Mouse (Mus musculus) liver, adult 2 months (tissue): Measurements from ENCODE around the gene Hpn. TPM values are rescaled to one million over a fixed set of nuclear protein-coding genes. Genes with fewer than 3 reads are reported as not detected.

Source experiments
- DNase-seq: peaks from one replicate; pipeline ENCODE4 v3.0.0-alpha.2; 2011; ENCODE audit warnings: low read depth, low spot score; ENCODE audit errors: extremely low read depth
- H3K27ac ChIP-seq: fragments of 200-500 bp; replicated peaks from 2 replicates; pipeline ENCODE4 v1.5.1; 2012; ENCODE audit warnings: low read depth, mild to moderate bottlenecking, control low read depth, inconsistent platforms, low read length; ENCODE audit not compliant: insufficient read depth
- H3K27me3 ChIP-seq: fragments of 200-500 bp; 2 replicates; pipeline ENCODE4 v1.6.1; 2012; ENCODE audit warnings: mild to moderate bottlenecking, moderate library complexity, low read length, inconsistent platforms; ENCODE audit not compliant: control insufficient read depth, insufficient read depth
- H3K36me3 ChIP-seq: fragments of 200-500 bp; 2 replicates; pipeline ENCODE4 v1.6.1; 2012; ENCODE audit warnings: low read length, inconsistent platforms; ENCODE audit not compliant: control insufficient read depth, insufficient read depth
- H3K4me1 ChIP-seq: fragments of 200-500 bp; 2 replicates; pipeline ENCODE4 v1.6.1; 2011; ENCODE audit warnings: low read length; ENCODE audit not compliant: control insufficient read depth, insufficient read depth
- H3K4me3 ChIP-seq: fragments of 200-500 bp; 2 replicates; pipeline ENCODE4 v1.5.1; 2011; ENCODE audit warnings: low read depth, mild to moderate bottlenecking, control low read depth, low read length, moderate library complexity; ENCODE audit not compliant: insufficient read depth
- H3K79me2 ChIP-seq: fragments of 200-500 bp; 2 replicates; pipeline ENCODE4 v1.6.1; 2012; ENCODE audit warnings: inconsistent platforms, mild to moderate bottlenecking, low read length, moderate library complexity; ENCODE audit not compliant: control insufficient read depth, insufficient read depth
- H3K9ac ChIP-seq: fragments of 200-500 bp; 2 replicates; pipeline ENCODE4 v1.6.1; 2012; ENCODE audit warnings: low read depth, mild to moderate bottlenecking, control low read depth, inconsistent platforms, low read length
- CTCF ChIP-seq: fragments of 200-500 bp; IDR thresholded peaks from 2 replicates; pipeline ENCODE4 v1.5.1; 2011; ENCODE audit warnings: low read depth, low read length, control low read depth
- POLR2A ChIP-seq: fragments of 200-500 bp; IDR thresholded peaks from 2 replicates; pipeline ENCODE4 v1.6.1; 2011; ENCODE audit warnings: low read length, control low read depth; ENCODE audit not compliant: insufficient read depth; ENCODE audit errors: extremely low read depth
- WGBS: fragments of 180-500 bp; shearing (Covaris S2); methylation state at CpG from one replicate; pipeline ENCODE4 v1.1.7; 2018; 5-methylcytosine and 5-hydroxymethylcytosine counted together
- polyA plus RNA-seq: library from polyadenylated mRNA; depleted of rRNA; stranded (reverse); fragments of >200 nt; gene quantifications from 2 replicates; pipeline ENCODE4 v1.2.3, GENCODE M21; 2012
- total RNA-seq: library from RNA; depleted of rRNA; stranded (reverse); fragments of >200 nt; gene quantifications from 2 replicates; pipeline ENCODE4 v1.2.3, GENCODE M21; 2014

The Hpn gene
- total and polyA plus RNA-seq, 2 experiments, result 282 to 883 TPM

DNA sequence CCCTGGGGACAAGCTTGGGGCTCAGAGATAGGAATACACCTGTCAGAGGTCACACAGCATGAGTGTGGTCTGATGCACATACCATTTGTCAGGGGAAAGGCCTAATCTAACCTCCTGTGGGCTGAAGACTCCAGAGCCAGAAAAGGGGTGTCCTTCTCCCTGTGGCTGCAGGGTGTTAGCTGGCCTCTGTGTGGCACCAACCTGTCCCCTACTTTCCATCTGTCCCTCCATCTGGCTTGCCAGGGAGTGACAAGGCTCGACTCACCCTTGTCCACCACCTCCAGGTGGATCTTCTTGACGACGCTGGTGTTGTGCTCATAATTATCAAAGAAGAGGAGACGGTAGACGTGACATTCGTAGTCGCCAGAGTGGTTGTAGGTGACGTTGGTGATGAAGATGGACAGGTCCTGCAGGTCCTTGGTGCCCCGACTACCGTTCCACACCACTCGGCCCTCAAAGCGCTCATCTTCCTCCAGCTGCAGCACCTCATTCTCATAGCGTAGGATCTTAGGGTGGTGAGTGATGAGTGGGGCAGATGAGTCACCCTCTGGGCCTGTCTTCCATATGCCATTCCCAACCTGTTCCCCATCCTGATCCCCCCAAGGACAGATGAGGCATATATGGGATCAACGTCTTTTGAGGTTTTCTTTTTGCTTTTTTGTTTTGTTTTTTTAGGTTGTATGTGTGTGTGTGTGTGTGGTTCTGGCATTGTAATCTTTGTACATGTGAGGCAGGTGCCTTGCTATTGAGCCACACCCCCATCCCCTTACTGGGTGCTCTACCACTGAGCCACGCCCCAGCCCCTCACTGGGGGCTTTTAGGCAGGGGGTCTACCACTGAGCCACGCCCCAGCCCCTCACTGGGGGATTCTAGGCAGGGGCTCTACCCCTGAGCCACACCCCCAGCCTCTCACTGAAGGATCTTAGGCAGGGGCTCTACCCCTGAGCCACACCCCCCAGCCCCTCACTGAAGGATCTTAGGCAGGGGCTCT lies 7.8 kb upstream of the Hpn start:
- Histone ChIP-seq H3K27me3 (peaks cover 6% of the 10 kb centered on the region), H3K4me1 (peaks cover 3% of the 10 kb centered on the region; the same call in 1 of the 2 replicates), H3K4me3 (no peak overlapping the region), H3K79me2 (no peaks in the 10 kb centered on the region), H3K27ac (no peak overlapping the region), H3K9ac (no peak overlapping the region), H3K36me3 (no peaks in the 10 kb centered on the region)
- 93% methylated on average over 16 of the region's 16 CpGs for WGBS
- no peak for TF ChIP-seq POLR2A
- no peak for TF ChIP-seq CTCF
- no peak for DNase-seq

GRCm38 (mm10) chr7:31119556-31119955 lies 4.5 kb upstream of the Hpn start:
- no peak for DNase-seq
- 97% methylated on average over 5 of the region's 5 CpGs for WGBS

GRCm38 (mm10) chr7:31118486-31118885 lies 3.4 kb upstream of the Hpn start:
- 89% methylated on average over 7 of the region's 7 CpGs for WGBS
- DNase-seq, result no peak
- no peaks in the 10 kb centered on the region for H3K27me3 ChIP-seq
- TF ChIP-seq CTCF, result no peak
- TF ChIP-seq POLR2A, result no peak
- H3K36me3 ChIP-seq, result no peaks in the 10 kb centered on the region
- H3K79me2 ChIP-seq, result peaks cover 12% of the 10 kb centered on the region
- no peak overlapping the region for H3K27ac ChIP-seq
- H3K4me1 ChIP-seq, result no peaks in the 10 kb centered on the region
- H3K4me3 ChIP-seq, result no peak overlapping the region
- H3K9ac ChIP-seq, result no peak overlapping the region

More at GRCm38 (mm10) chr7:31119556-31119955, 4.5 kb upstream of the Hpn start:
- no peak overlapping the region for H3K9ac ChIP-seq
- no peak overlapping the region for H3K4me3 ChIP-seq
- no peak overlapping the region for H3K27ac ChIP-seq
- TF ChIP-seq POLR2A, result no peak
- no peak for TF ChIP-seq CTCF
- peaks cover 2% of the 10 kb centered on the region; the same call in 1 of the 2 replicates for H3K79me2 ChIP-seq
- no peaks in the 10 kb centered on the region for H3K36me3 ChIP-seq
- H3K27me3 ChIP-seq, result no peaks in the 10 kb centered on the region
- H3K4me1 ChIP-seq, result no peaks in the 10 kb centered on the region

DNA sequence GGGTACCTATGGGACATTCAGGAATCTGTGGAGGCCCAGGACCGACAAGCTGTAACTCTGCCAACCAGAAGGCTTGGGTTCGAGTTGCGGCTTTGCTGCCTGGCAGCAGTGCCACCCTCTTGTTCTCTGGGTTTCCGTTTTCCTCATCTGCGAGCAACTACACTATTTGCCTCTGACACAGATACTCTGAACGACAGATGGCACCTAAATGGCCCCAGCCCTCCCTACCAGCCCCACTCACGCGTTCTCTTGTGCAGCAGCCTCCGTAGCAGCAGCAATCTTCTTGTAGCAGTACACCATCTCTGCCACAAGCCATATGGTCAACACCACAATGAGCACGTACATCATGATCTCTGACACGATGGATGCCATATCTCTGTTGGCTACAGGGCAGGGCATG lies 2.4 kb upstream of the Hpn start:
- H3K27ac ChIP-seq, result no peak overlapping the region
- TF ChIP-seq POLR2A (no peak), CTCF (no peak)
- DNase-seq, result no peak
- H3K9ac ChIP-seq, result no peak overlapping the region
- H3K27me3 ChIP-seq, result no peaks in the 10 kb centered on the region
- WGBS, result 96% methylated on average over 11 of the region's 11 CpGs
- no peak overlapping the region for H3K4me3 ChIP-seq
- no peaks in the 10 kb centered on the region for H3K36me3 ChIP-seq
- peaks cover 6% of the 10 kb centered on the region; the same call in 1 of the 2 replicates for H3K4me1 ChIP-seq
- H3K79me2 ChIP-seq, result peaks cover 19% of the 10 kb centered on the region

DNA sequence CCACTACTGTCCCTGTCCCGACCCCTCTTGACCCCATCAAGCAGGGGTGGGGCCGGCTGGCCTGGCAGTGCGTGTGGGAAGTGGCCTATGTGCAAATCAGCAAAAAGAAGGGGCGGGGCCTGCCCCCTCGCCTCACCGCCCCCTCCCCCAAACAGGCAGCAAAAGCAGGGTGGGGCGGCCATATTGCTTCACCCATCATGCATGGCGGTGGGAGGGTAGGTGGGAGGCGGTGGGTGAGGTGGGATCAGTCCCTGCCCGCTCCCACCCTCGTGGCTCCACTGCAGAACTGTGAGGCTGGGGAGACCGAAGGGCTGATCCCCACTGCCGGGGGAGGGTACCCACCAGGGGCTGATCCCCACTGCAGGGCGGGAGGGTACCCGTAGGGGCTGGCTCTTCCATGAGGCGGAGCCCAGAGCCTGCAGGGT lies 1.6 kb upstream of the Hpn start:
- TF ChIP-seq CTCF (no peak), POLR2A (no peak)
- H3K36me3 ChIP-seq, result no peaks in the 10 kb centered on the region
- H3K27ac ChIP-seq, result no peak overlapping the region
- DNase-seq, result no peak
- peaks cover 10% of the 10 kb centered on the region; the same call in 1 of the 2 replicates for H3K4me1 ChIP-seq
- 69% methylated on average over 16 of the region's 16 CpGs for WGBS
- H3K79me2 ChIP-seq, result peaks cover 19% of the 10 kb centered on the region
- no peak overlapping the region for H3K4me3 ChIP-seq
- no peaks in the 10 kb centered on the region for H3K27me3 ChIP-seq
- no peak overlapping the region for H3K9ac ChIP-seq
